Mouse (Mus musculus): ENCODE data around the gene Snrnp27. TPM values are rescaled to one million over a fixed set of nuclear protein-coding genes. Genes with fewer than 3 reads are reported as not detected.

Snrnp27 gene
- total and polyA plus RNA-seq, 3 experiments = 84.4 to 193 (median 87.0) TPM

- Histone ChIP-seq H3K9me3 (replicated peaks) (no peaks in the 10 kb centered on the region), H3K36me3 (replicated peaks) (peaks cover 92% of the 10 kb centered on the region), H3K27me3 (ENCODE audit: insufficient read depth, low read length) (no peaks in the 10 kb centered on the region), H3K4me3 (ENCODE audit: low read depth, low read length) (no peak overlapping the region), H3K4me1 (ENCODE audit: insufficient read depth, low read depth, low read length) (peaks cover 12% of the 10 kb centered on the region)
- no peak for ATAC-seq (ENCODE audit: extremely low read depth, insufficient number of reproducible peaks, low FRiP score, poor library complexity, severe bottlenecking)
- no peak for DNase-seq (ENCODE audit: low spot score)
- TF ChIP-seq GATA2 (IDR thresholded peaks at IDR 0.05; ENCODE audit: borderline replicate concordance, low read depth, low read length) (no peak), GATA1 (IDR thresholded peaks at IDR 0.05; ENCODE audit: borderline replicate concordance, low read length) (no peak), POLR2AphosphoS5 (IDR thresholded peaks at IDR 0.05; ENCODE audit: insufficient replicate concordance, low read depth, low read length) (no peak), TAL1 (conservative IDR thresholded peaks at IDR 0.05; ENCODE audit: low read depth, low read length) (no peak), CTCF (IDR thresholded peaks at IDR 0.05; ENCODE audit: low read depth, low read length) (no peak)
Measured at GRCm38 (mm10) chr6:86658501-86658900, 25.8 kb downstream of the Snrnp27 start.

- H3K9me3 ChIP-seq (replicated peaks) = no peaks in the 10 kb centered on the region
- ATAC-seq (ENCODE audit: extremely low read depth, insufficient number of reproducible peaks, low FRiP score, poor library complexity, severe bottlenecking) (no peak), DNase-seq (ENCODE audit: low spot score) (no peak)
- H3K27me3 ChIP-seq (ENCODE audit: insufficient read depth, low read length) = no peaks in the 10 kb centered on the region
- H3K36me3 ChIP-seq (replicated peaks) = peaks cover 92% of the 10 kb centered on the region
- TF ChIP-seq GATA1 (IDR thresholded peaks at IDR 0.05; ENCODE audit: borderline replicate concordance, low read length) = no peak
- TF ChIP-seq CTCF (IDR thresholded peaks at IDR 0.05; ENCODE audit: low read depth, low read length) = no peak
- TF ChIP-seq TAL1 (conservative IDR thresholded peaks at IDR 0.05; ENCODE audit: low read depth, low read length) = no peak
- TF ChIP-seq GATA2 (IDR thresholded peaks at IDR 0.05; ENCODE audit: borderline replicate concordance, low read depth, low read length) = no peak
- no peak for TF ChIP-seq POLR2AphosphoS5 (IDR thresholded peaks at IDR 0.05; ENCODE audit: insufficient replicate concordance, low read depth, low read length)
- peaks cover 2% of the 10 kb centered on the region; the same call in 1 of the 2 replicates for H3K4me1 ChIP-seq (ENCODE audit: insufficient read depth, low read depth, low read length)
- no peak overlapping the region for H3K4me3 ChIP-seq (ENCODE audit: low read depth, low read length)
Measured at GRCm38 (mm10) chr6:86654270-86654916, 29.9 kb downstream of the Snrnp27 start.

GRCm38 (mm10) chr6:86653026-86653425 is 31.3 kb downstream of the Snrnp27 start:
- DNase-seq (ENCODE audit: low spot score) (no peak), ATAC-seq (ENCODE audit: extremely low read depth, insufficient number of reproducible peaks, low FRiP score, poor library complexity, severe bottlenecking) (no peak)
- TF ChIP-seq CTCF (IDR thresholded peaks at IDR 0.05; ENCODE audit: low read depth, low read length) (no peak), GATA1 (IDR thresholded peaks at IDR 0.05; ENCODE audit: borderline replicate concordance, low read length) (no peak), GATA2 (IDR thresholded peaks at IDR 0.05; ENCODE audit: borderline replicate concordance, low read depth, low read length) (no peak), TAL1 (conservative IDR thresholded peaks at IDR 0.05; ENCODE audit: low read depth, low read length) (no peak), POLR2AphosphoS5 (IDR thresholded peaks at IDR 0.05; ENCODE audit: insufficient replicate concordance, low read depth, low read length) (no peak)
- no peaks in the 10 kb centered on the region for H3K9me3 ChIP-seq (replicated peaks)
- peaks cover 93% of the 10 kb centered on the region for H3K36me3 ChIP-seq (replicated peaks)
- peaks cover 2% of the 10 kb centered on the region; the same call in 1 of the 2 replicates for H3K4me1 ChIP-seq (ENCODE audit: insufficient read depth, low read depth, low read length)
- H3K4me3 ChIP-seq (ENCODE audit: low read depth, low read length) = no peak overlapping the region
- no peaks in the 10 kb centered on the region for H3K27me3 ChIP-seq (ENCODE audit: insufficient read depth, low read length)

- Histone ChIP-seq H3K4me3 (ENCODE audit: low read depth, low read length) (no peak overlapping the region), H3K9me3 (replicated peaks) (no peaks in the 10 kb centered on the region), H3K4me1 (ENCODE audit: insufficient read depth, low read depth, low read length) (peaks cover 32% of the 10 kb centered on the region), H3K36me3 (replicated peaks) (peaks cover 44% of the 10 kb centered on the region), H3K27me3 (ENCODE audit: insufficient read depth, low read length) (no peaks in the 10 kb centered on the region)
- TF ChIP-seq POLR2AphosphoS5 (IDR thresholded peaks at IDR 0.05; ENCODE audit: insufficient replicate concordance, low read depth, low read length) (no peak), CTCF (IDR thresholded peaks at IDR 0.05; ENCODE audit: low read depth, low read length) (no peak), GATA1 (IDR thresholded peaks at IDR 0.05; ENCODE audit: borderline replicate concordance, low read length) (no peak), TAL1 (conservative IDR thresholded peaks at IDR 0.05; ENCODE audit: low read depth, low read length) (no peak), GATA2 (IDR thresholded peaks at IDR 0.05; ENCODE audit: borderline replicate concordance, low read depth, low read length) (no peak)
- ATAC-seq (ENCODE audit: extremely low read depth, insufficient number of reproducible peaks, low FRiP score, poor library complexity, severe bottlenecking) (no peak), DNase-seq (ENCODE audit: low spot score) (no peak)
Measured at GRCm38 (mm10) chr6:86646143-86646542, 38.2 kb downstream of the Snrnp27 start.

GRCm38 (mm10) chr6:86645551-86645950 is 38.8 kb downstream of the Snrnp27 start:
- H3K27me3 ChIP-seq (ENCODE audit: insufficient read depth, low read length) = no peaks in the 10 kb centered on the region
- peaks cover 38% of the 10 kb centered on the region for H3K36me3 ChIP-seq (replicated peaks)
- no peak for ATAC-seq (ENCODE audit: extremely low read depth, insufficient number of reproducible peaks, low FRiP score, poor library complexity, severe bottlenecking)
- H3K4me1 ChIP-seq (ENCODE audit: insufficient read depth, low read depth, low read length) = peaks cover 38% of the 10 kb centered on the region
- TF ChIP-seq POLR2AphosphoS5 (IDR thresholded peaks at IDR 0.05; ENCODE audit: insufficient replicate concordance, low read depth, low read length) (no peak), TAL1 (conservative IDR thresholded peaks at IDR 0.05; ENCODE audit: low read depth, low read length) (no peak), CTCF (IDR thresholded peaks at IDR 0.05; ENCODE audit: low read depth, low read length) (no peak), GATA2 (IDR thresholded peaks at IDR 0.05; ENCODE audit: borderline replicate concordance, low read depth, low read length) (no peak), GATA1 (IDR thresholded peaks at IDR 0.05; ENCODE audit: borderline replicate concordance, low read length) (no peak)
- no peak for DNase-seq (ENCODE audit: low spot score)
- no peaks in the 10 kb centered on the region for H3K9me3 ChIP-seq (replicated peaks)
- H3K4me3 ChIP-seq (ENCODE audit: low read depth, low read length) = no peak overlapping the region

GRCm38 (mm10) chr6:86644775-86645400 is 39.4 kb downstream of the Snrnp27 start:
- DNase-seq (ENCODE audit: low spot score) (no peak), ATAC-seq (ENCODE audit: extremely low read depth, insufficient number of reproducible peaks, low FRiP score, poor library complexity, severe bottlenecking) (no peak)
- H3K27me3 ChIP-seq (ENCODE audit: insufficient read depth, low read length) = no peaks in the 10 kb centered on the region
- H3K9me3 ChIP-seq (replicated peaks) = no peaks in the 10 kb centered on the region
- no peak overlapping the region for H3K4me3 ChIP-seq (ENCODE audit: low read depth, low read length)
- H3K4me1 ChIP-seq (ENCODE audit: insufficient read depth, low read depth, low read length) = peaks cover 44% of the 10 kb centered on the region
- peaks cover 31% of the 10 kb centered on the region for H3K36me3 ChIP-seq (replicated peaks)
- TF ChIP-seq TAL1 (conservative IDR thresholded peaks at IDR 0.05; ENCODE audit: low read depth, low read length) = no peak
- TF ChIP-seq POLR2AphosphoS5 (IDR thresholded peaks at IDR 0.05; ENCODE audit: insufficient replicate concordance, low read depth, low read length) = no peak
- no peak for TF ChIP-seq GATA1 (IDR thresholded peaks at IDR 0.05; ENCODE audit: borderline replicate concordance, low read length)
- no peak for TF ChIP-seq GATA2 (IDR thresholded peaks at IDR 0.05; ENCODE audit: borderline replicate concordance, low read depth, low read length)
- TF ChIP-seq CTCF (IDR thresholded peaks at IDR 0.05; ENCODE audit: low read depth, low read length) = no peak

All from G1E (cell line).